Mouse (Mus musculus) CD4-positive, CD25-positive, alpha-beta regulatory T cell, adult 9 weeks (primary cell): ENCODE measurements around the gene Btbd8. TPM values are rescaled to one million over a fixed set of nuclear protein-coding genes. Genes with fewer than 3 reads are reported as not detected.

Experiments used
- polyA plus RNA-seq: library from polyadenylated mRNA; unstranded; fragments of 100-300 nt; shearing (Covaris generic); gene quantifications from one replicate; pipeline ENCODE4 v1.2.1, GENCODE M21; 2017

The Btbd8 gene
- 9.7 TPM for polyA plus RNA-seq

GRCm38 (mm10) chr5:107437464-107438281 lies at the start of gene Btbd8:
Btbd8 (plus strand) TSS chr5:107437997.

GRCm38 (mm10) chr5:107402436-107402835 lies 35.4 kb upstream of the Btbd8 start, which contains the start of gene Ephx4:
Ephx4 (plus strand) TSS chr5:107402736.

GRCm38 (mm10) chr5:107431249-107431648 lies 6.5 kb upstream of the Btbd8 start, which contains the start of gene Lpcat2b:
Lpcat2b (plus strand) TSS chr5:107431549.

GRCm38 (mm10) chr5:107507321-107507720 lies 69.5 kb downstream of the Btbd8 start, which contains the start of gene Gm42669:
Gm42669 (plus strand) TSS chr5:107507621.

GRCm38 (mm10) chr5:107534581-107534980 lies 96.8 kb downstream of the Btbd8 start, which contains the start of gene 1700028K03Rik:
1700028K03Rik (plus strand) TSS chr5:107534709.

Other genes starting within 250 kb of the Btbd8 start
- 14.0 TPM for gene Tgfbr3, start 148.4 kb upstream of the Btbd8 start, polyA plus RNA-seq
- 0.66 TPM for gene Brdt, start 106.8 kb upstream of the Btbd8 start, polyA plus RNA-seq
- 1.2 TPM for gene Ephx4, start 35.3 kb upstream of the Btbd8 start, polyA plus RNA-seq
- not detected for gene Lpcat2b, start 6.4 kb upstream of the Btbd8 start, polyA plus RNA-seq
- gene Gm42669, start 69.6 kb downstream of the Btbd8 start, polyA plus RNA-seq: 0.47 TPM
- gene 1700028K03Rik, start 96.7 kb downstream of the Btbd8 start, polyA plus RNA-seq: 0.10 TPM
- gene Rpap2, start 159.4 kb downstream of the Btbd8 start, polyA plus RNA-seq: 39.3 TPM
- gene Glmn, start 159.9 kb downstream of the Btbd8 start, polyA plus RNA-seq: 24.5 TPM